Mouse (Mus musculus) left cerebral cortex, adult 11 months (tissue): Measurements from ENCODE around the gene Immp1l.

Experiments
- DNase-seq: peaks from one replicate; pipeline ENCODE4 v3.0.0; 2022; ENCODE audit warnings: low spot score

Gene Immp1l

GRCm38 (mm10) chr2:105903896-105904756 lies at the start of gene Immp1l, which contains the start of gene Elp4:
Gene Immp1l (plus strand): TSS chr2:105904638.
Gene Elp4 (minus strand): TSS chr2:105904564.
- DNase-seq: peak; percentile 96

- peak; percentile 13 for DNase-seq
Measured at GRCm38 (mm10) chr2:105854740-105855139, 49.7 kb upstream of the Immp1l start.

- no peak for DNase-seq
Measured at GRCm38 (mm10) chr2:105873403-105873802, 31.0 kb upstream of the Immp1l start.

- DNase-seq: no peak
Measured at GRCm38 (mm10) chr2:105890816-105891215, 13.6 kb upstream of the Immp1l start.

- no peak for DNase-seq
Measured at GRCm38 (mm10) chr2:105904757-105905146, 314 bp downstream of the Immp1l start.

GRCm38 (mm10) chr2:105908351-105908750 lies 3.9 kb downstream of the Immp1l start:
- no peak for DNase-seq

GRCm38 (mm10) chr2:105910611-105911010 lies 6.2 kb downstream of the Immp1l start:
- DNase-seq: no peak

GRCm38 (mm10) chr2:105913655-105914366 lies 9.4 kb downstream of the Immp1l start:
- no peak for DNase-seq

- DNase-seq: no peak
Measured at GRCm38 (mm10) chr2:105916671-105917070, 12.2 kb downstream of the Immp1l start.

GRCm38 (mm10) chr2:105917623-105918346 lies 13.3 kb downstream of the Immp1l start:
- DNase-seq: no peak

GRCm38 (mm10) chr2:105950131-105950530 lies 45.7 kb downstream of the Immp1l start:
- DNase-seq: no peak

GRCm38 (mm10) chr2:105951350-105951940 lies 47.0 kb downstream of the Immp1l start:
- DNase-seq: no peak

GRCm38 (mm10) chr2:105953862-105954261 lies 49.4 kb downstream of the Immp1l start:
- no peak for DNase-seq

GRCm38 (mm10) chr2:105963447-105963846 lies 59.0 kb downstream of the Immp1l start:
- DNase-seq: no peak

GRCm38 (mm10) chr2:105973941-105974340 lies 69.5 kb downstream of the Immp1l start:
- DNase-seq: no peak

- no peak for DNase-seq
Measured at GRCm38 (mm10) chr2:105978065-105978464, 73.6 kb downstream of the Immp1l start.

GRCm38 (mm10) chr2:105985206-105985605 lies 80.8 kb downstream of the Immp1l start:
- no peak for DNase-seq

GRCm38 (mm10) chr2:105987131-105987530 lies 82.7 kb downstream of the Immp1l start:
- DNase-seq: no peak

- DNase-seq: no peak
Measured at GRCm38 (mm10) chr2:105987999-105988398, 83.6 kb downstream of the Immp1l start.

- peak; percentile 85 for DNase-seq
Measured at GRCm38 (mm10) chr2:106002835-106003739, 98.6 kb downstream of the Immp1l start, which contains the start of gene Dnajc24. Gene Dnajc24 (minus strand): TSS chr2:106003549.

- no peak for DNase-seq
Measured at GRCm38 (mm10) chr2:106008415-106008814, 104.0 kb downstream of the Immp1l start.
